Mouse (Mus musculus) kidney, adult 2 months (tissue): ENCODE results near the gene Gm9817. TPM values are rescaled to one million over a fixed set of nuclear protein-coding genes. Genes with fewer than 3 reads are reported as not detected.

ENCODE experiments used
- DNase-seq: peaks from one replicate; pipeline ENCODE4 v3.0.0; 2021
- H3K27ac ChIP-seq: fragments of 200-500 bp; 2 replicates; pipeline ENCODE4 v1.5.1; 2012; ENCODE audit warnings: low read depth, low read length, control low read depth, inconsistent platforms; ENCODE audit not compliant: insufficient read depth
- H3K27me3 ChIP-seq: fragments of 200-500 bp; replicated peaks from 2 replicates; pipeline ENCODE4 v1.6.1; 2012; ENCODE audit warnings: mild to moderate bottlenecking, moderate library complexity, low read length, inconsistent platforms; ENCODE audit not compliant: control insufficient read depth, insufficient read depth
- H3K36me3 ChIP-seq: fragments of 200-500 bp; 2 replicates; pipeline ENCODE4 v1.6.1; 2012; ENCODE audit warnings: mild to moderate bottlenecking, moderate library complexity, low read length, inconsistent platforms; ENCODE audit not compliant: control insufficient read depth, insufficient read depth
- H3K4me1 ChIP-seq: fragments of 200-500 bp; 2 replicates; pipeline ENCODE4 v1.6.1; 2011; ENCODE audit warnings: low read length; ENCODE audit not compliant: control insufficient read depth, insufficient read depth
- H3K4me3 ChIP-seq: fragments of 200-500 bp; 2 replicates; pipeline ENCODE4 v1.5.1; 2011; ENCODE audit warnings: mild to moderate bottlenecking, low read depth, low read length, control low read depth; ENCODE audit not compliant: insufficient read depth
- CTCF ChIP-seq: fragments of 200-500 bp; conservative IDR thresholded peaks from 2 replicates; pipeline ENCODE4 v1.5.1; 2011; ENCODE audit warnings: low read depth, mild to moderate bottlenecking, control low read depth, low read length, moderate library complexity, mixed read lengths; ENCODE audit not compliant: insufficient read depth, insufficient read length
- POLR2A ChIP-seq: fragments of 200-500 bp; IDR thresholded peaks from one replicate; pipeline ENCODE4 v1.6.1; 2011; ENCODE audit warnings: low read depth, low read length, control low read depth
- WGBS: fragments of 180-500 bp; shearing (Covaris S2); methylation state at CpG from one replicate; pipeline ENCODE4 v1.1.7; 2018; 5-methylcytosine and 5-hydroxymethylcytosine counted together
- polyA plus RNA-seq: library from polyadenylated mRNA; depleted of rRNA; stranded (reverse); fragments of >200 nt; gene quantifications from 2 replicates; pipeline ENCODE4 v1.2.3, GENCODE M21; 2012

The Gm9817 gene
- polyA plus RNA-seq, 1 experiment = not detected

DNA sequence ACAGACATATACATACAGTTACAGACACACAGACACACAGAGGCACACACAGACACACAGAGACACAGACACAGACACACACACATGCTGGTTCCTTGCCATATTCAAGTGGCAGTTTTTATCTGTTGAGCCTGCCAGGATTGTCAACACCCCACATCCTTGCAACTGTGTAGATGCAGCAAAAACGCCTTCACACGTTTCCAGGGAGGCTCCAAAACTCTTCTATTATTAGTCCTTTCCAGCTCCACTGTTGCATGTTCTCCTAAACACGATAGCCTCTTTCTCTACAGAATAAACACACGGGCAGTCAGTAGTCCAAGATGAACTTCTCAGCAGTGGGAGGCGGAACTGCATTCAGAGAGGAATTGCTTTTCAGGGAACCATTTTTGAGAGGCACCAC, 15.3 kb upstream of the Gm9817 start:
- no peak for DNase-seq
- H3K4me1 ChIP-seq = no peaks in the 10 kb centered on the region
- no peaks in the 10 kb centered on the region for H3K27me3 ChIP-seq
- H3K27ac ChIP-seq = no peak overlapping the region
- no peak for TF ChIP-seq CTCF
- no peak for TF ChIP-seq POLR2A
- WGBS = 68% methylated on average over 5 of the region's 5 CpGs
- no peaks in the 10 kb centered on the region for H3K36me3 ChIP-seq
- H3K4me3 ChIP-seq = no peak overlapping the region

DNA sequence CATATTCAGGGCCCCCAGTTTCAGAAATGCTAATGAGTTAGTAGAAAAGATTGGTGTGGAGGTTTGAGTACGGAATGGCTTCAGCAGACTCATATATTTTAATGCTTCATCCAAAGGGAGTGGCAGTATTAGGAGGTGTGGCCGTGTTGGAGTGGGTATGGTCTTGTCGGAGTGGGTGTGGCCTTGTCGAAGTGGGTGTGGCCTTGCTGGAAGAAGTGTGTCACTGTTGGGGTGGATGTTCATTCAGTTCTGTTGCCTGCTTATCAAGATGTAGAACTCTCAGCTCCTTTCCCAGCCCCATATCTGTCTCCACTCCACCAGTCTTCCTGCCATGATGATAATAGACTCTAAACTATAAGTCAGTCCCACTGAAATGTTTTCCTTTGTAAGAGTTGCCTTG, 13.5 kb upstream of the Gm9817 start:
- H3K27ac ChIP-seq = no peak overlapping the region
- no peak overlapping the region for H3K4me3 ChIP-seq
- TF ChIP-seq POLR2A = no peak
- TF ChIP-seq CTCF = no peak
- 89% methylated on average over 4 of the region's 4 CpGs for WGBS
- DNase-seq = no peak
- no peaks in the 10 kb centered on the region for H3K36me3 ChIP-seq
- no peaks in the 10 kb centered on the region for H3K27me3 ChIP-seq
- H3K4me1 ChIP-seq = no peaks in the 10 kb centered on the region

DNA sequence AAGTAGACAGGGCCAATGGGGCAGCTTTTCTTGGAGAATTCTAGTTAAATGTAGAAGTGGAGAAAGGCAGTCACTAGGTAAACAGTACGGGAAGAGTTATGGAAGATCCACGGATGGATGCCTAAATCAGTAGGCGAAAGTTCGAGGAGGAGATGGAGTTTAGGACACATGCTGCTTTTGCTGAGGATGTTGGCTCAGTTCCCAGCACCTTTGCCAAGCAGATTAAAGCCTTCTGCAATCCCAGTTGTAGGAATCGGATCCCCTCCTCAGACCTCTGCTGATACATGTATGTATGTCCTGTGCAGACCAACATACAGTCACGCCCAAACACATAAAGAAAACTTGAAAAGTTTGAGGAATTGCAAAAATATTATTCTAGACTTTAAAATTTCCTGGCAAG, 8.1 kb upstream of the Gm9817 start:
- 58% methylated on average over 6 of the region's 6 CpGs for WGBS
- no peak overlapping the region for H3K4me3 ChIP-seq

DNA sequence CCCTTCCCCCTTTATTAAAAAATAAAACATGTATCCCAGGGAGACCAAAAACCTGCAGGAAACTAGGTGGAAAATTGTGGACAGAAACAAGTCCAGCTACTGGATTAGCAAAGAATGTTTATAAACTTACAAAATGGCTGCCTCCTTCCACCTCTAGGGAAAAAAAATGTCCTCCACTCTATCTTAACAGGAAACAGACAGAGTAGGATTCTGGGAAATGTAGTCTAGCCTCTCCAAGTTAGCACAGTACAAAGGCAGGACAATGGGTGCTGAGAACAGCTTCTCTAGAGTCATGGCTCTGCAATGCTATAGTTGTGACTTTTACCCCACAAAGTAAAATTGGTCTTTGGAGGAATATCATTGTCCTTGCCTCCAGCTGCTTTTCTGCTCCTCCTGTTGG, 3.5 kb upstream of the Gm9817 start:
- H3K36me3 ChIP-seq = no peaks in the 10 kb centered on the region
- no peaks in the 10 kb centered on the region for H3K27me3 ChIP-seq
- no peak overlapping the region for H3K4me3 ChIP-seq
- no peaks in the 10 kb centered on the region for H3K4me1 ChIP-seq
- no peak for TF ChIP-seq CTCF
- no peak for TF ChIP-seq POLR2A
- H3K27ac ChIP-seq = no peak overlapping the region
- no peak for DNase-seq

More for the DNA sequence above, 8.1 kb upstream of the Gm9817 start:
- Histone ChIP-seq H3K36me3 (no peaks in the 10 kb centered on the region), H3K27me3 (no peaks in the 10 kb centered on the region), H3K4me1 (no peaks in the 10 kb centered on the region), H3K27ac (no peak overlapping the region)
- TF ChIP-seq POLR2A (no peak), CTCF (no peak)
- no peak for DNase-seq

DNA sequence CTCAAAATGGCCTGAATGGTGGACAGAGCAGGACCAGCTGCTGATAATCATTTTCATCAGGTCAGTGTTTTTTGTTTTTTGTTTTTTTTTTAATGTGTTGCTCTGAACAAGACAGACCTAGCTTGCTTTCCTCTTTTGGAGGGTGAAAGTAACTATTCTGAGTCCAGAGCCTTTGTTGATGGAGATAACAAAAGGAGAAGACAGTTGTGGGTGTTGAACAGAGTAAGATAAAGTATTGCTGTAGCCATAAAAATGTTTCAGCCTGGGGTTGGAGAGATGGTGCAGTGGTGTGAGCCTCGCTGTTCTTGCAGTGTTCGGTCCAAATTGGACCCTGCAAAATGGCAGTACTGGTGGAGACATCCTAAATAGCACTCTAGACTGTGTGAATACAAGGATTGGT, 2.8 kb upstream of the Gm9817 start:
- Histone ChIP-seq H3K4me3 (no peak overlapping the region), H3K27ac (no peak overlapping the region), H3K27me3 (no peaks in the 10 kb centered on the region), H3K4me1 (no peaks in the 10 kb centered on the region), H3K36me3 (no peaks in the 10 kb centered on the region)
- DNase-seq = no peak
- WGBS = 99% methylated on average over 2 of the region's 2 CpGs
- TF ChIP-seq POLR2A = no peak
- no peak for TF ChIP-seq CTCF

DNA sequence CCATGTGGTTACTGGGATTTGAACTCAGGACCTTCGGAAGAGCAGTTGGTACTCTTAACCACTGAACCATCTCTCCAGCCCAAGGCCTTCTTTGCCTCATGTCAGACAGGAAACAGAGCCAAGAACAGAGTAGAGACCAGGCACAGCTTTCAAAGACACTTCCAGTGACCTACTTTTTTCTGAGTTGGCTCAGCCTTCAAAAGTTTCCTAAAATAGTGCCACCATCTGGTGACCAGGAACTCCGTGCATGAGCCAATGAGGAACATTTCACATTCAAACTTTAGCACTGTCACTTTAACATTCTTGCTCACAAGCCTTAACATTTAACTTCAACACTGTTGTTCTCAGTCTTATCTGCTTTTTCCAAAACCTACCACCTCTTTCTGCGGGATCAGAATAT, 2.3 kb downstream of the Gm9817 start:
- Histone ChIP-seq H3K36me3 (no peaks in the 10 kb centered on the region), H3K27me3 (no peaks in the 10 kb centered on the region), H3K27ac (no peak overlapping the region), H3K4me3 (no peak overlapping the region), H3K4me1 (no peaks in the 10 kb centered on the region)
- no peak for DNase-seq
- no peak for TF ChIP-seq POLR2A
- TF ChIP-seq CTCF = no peak
- 91% methylated on average over 3 of the region's 3 CpGs for WGBS

DNA sequence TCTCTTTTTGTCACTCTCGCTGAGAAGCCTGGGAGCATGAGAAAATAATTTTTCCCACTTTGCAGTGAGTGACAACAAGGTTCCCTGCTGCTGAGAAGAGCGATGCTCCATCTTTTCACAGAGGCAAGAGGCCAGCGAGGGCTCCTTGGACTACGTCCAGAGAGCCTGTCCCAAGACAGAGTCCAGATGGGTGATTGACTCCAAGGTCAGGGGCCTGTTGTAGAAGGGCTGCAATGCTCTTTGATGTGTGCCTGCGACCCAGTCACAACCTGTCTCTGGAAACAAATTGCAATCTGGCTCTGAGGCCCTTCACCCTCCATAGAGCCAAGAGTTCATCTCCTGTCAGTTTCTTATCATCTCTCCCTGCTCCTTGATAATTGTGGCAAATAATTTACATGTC, 5.2 kb downstream of the Gm9817 start:
- Histone ChIP-seq H3K27me3 (no peaks in the 10 kb centered on the region), H3K4me1 (no peaks in the 10 kb centered on the region), H3K4me3 (no peak overlapping the region), H3K36me3 (no peaks in the 10 kb centered on the region), H3K27ac (no peak overlapping the region)
- peak; percentile 88 for DNase-seq
- TF ChIP-seq CTCF (no peak), POLR2A (no peak)
- WGBS = 31% methylated on average over 5 of the region's 5 CpGs

DNA sequence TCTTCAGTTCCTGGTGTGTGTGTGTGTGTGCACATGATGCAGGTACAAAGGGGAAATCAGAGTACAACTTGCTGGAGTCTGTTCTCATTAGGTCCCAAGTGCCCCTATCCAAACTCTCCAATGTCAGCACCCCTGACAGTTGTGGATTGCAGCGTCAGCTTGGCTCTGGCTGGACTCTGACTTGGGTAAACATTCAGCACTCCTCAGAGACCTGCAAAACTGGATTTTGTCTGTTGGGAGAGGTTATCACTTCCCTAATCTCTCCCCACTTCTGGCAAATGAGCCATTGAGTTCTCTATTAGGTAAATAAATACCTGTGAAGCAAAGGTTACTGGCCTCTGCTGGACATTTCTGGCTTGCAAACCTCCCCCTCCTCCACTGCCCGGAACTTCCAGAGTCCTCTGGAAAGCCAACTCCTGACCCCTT, 10.3 kb downstream of the Gm9817 start:
- WGBS = 5% methylated on average over 2 of the region's 2 CpGs
- TF ChIP-seq POLR2A (no peak), CTCF (no peak)
- Histone ChIP-seq H3K4me3 (no peak overlapping the region), H3K36me3 (no peaks in the 10 kb centered on the region), H3K27me3 (no peaks in the 10 kb centered on the region), H3K4me1 (peaks cover 10% of the 10 kb centered on the region; the same call in 1 of the 2 replicates), H3K27ac (peak overlapping the region; percentile 92)
- peak; percentile 90 for DNase-seq
